Mouse (Mus musculus): ENCODE measurements around the gene Sult1d1. TPM values are rescaled to one million over a fixed set of nuclear protein-coding genes. Genes with fewer than 3 reads are reported as not detected.

The Sult1d1 gene
- polyA plus RNA-seq (2014; fragmentation: Nextera tagmentation; extraction: Ambion mirVana): not detected in 2 replicates

DNA sequence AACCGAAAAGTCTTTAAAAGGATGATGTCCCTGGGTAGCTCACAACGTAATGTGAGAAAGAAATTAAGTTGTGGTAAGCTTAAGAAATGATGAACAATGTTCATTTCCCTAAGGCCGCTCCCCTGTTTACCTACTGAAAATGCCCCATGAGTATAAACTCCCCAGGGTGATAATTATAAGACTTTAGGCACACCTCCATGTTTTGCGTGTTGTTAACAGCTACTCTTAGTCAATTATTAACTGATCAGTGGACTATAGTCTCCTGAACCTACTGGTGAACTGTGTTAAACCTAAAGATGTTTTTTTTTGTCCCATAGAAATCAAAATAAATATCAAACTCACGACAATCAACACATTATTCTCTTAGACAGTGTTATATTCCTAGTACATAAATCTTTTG, at the start of gene Sult1d1:
Gene Sult1d1 (minus strand): TSS at position 183 of the 400 bp plus-strand sequence.
- Histone ChIP-seq H3K36me3 (ENCODE audit: control insufficient read depth, insufficient read depth, low read length) (no peaks in the 10 kb centered on the region), H3K9me3 (ENCODE audit: control insufficient read depth, low read length) (no peaks in the 10 kb centered on the region), H3K27me3 (ENCODE audit: control insufficient read depth, insufficient read depth, low read length) (no peaks in the 10 kb centered on the region), H3K4me2 (ENCODE audit: low read length) (no peak within 1 kb of the TSS), H3K4me1 (ENCODE audit: control insufficient read depth, insufficient read depth, low read length) (no peaks in the 10 kb centered on the region), H3K9ac (replicated peaks; ENCODE audit: low read length) (no peak within 1 kb of the TSS), H3K27ac (replicated peaks; ENCODE audit: low read depth, low read length) (no peak within 1 kb of the TSS), H3K4me3 (replicated peaks; ENCODE audit: low read depth, low read length) (no peak within 1 kb of the TSS)
- DNase-seq (no peak), ATAC-seq (ENCODE audit: low FRiP score, low TSS enrichment) (no peak)
- 85% methylated on average over 5 of the region's 5 CpGs for WGBS

DNA sequence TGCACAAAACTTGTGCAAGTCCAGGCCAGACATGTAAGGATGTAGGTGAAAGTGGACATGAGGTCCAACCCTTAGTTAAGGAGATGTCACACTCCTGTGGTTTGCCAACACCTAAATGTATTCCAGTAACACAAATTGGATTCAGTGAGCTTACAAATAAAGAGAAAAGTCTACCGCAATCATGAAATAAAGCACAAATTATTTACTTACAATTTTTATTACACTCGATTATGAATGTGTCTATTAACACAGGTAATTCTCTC, 46.2 kb upstream of the Sult1d1 start:
- no peaks in the 10 kb centered on the region for H3K27me3 ChIP-seq (ENCODE audit: control insufficient read depth, insufficient read depth, low read length)
- H3K36me3 ChIP-seq (ENCODE audit: control insufficient read depth, insufficient read depth, low read length): no peaks in the 10 kb centered on the region
- no peaks in the 10 kb centered on the region for H3K9me3 ChIP-seq (ENCODE audit: control insufficient read depth, low read length)
- no peak overlapping the region for H3K4me3 ChIP-seq (replicated peaks; ENCODE audit: low read depth, low read length)
- H3K27ac ChIP-seq (replicated peaks; ENCODE audit: low read depth, low read length): no peak overlapping the region
- H3K4me2 ChIP-seq (ENCODE audit: low read length): no peak overlapping the region
- no peaks in the 10 kb centered on the region for H3K4me1 ChIP-seq (ENCODE audit: control insufficient read depth, insufficient read depth, low read length)
- ATAC-seq (ENCODE audit: low FRiP score, low TSS enrichment) (no peak), DNase-seq (no peak)
- 90% methylated on average over 2 of the region's 2 CpGs for WGBS
- H3K9ac ChIP-seq (replicated peaks; ENCODE audit: low read length): no peak overlapping the region

- DNase-seq: no peak
Measured at GRCm38 (mm10) chr5:87614364-87615127, 45.7 kb upstream of the Sult1d1 start.

DNA sequence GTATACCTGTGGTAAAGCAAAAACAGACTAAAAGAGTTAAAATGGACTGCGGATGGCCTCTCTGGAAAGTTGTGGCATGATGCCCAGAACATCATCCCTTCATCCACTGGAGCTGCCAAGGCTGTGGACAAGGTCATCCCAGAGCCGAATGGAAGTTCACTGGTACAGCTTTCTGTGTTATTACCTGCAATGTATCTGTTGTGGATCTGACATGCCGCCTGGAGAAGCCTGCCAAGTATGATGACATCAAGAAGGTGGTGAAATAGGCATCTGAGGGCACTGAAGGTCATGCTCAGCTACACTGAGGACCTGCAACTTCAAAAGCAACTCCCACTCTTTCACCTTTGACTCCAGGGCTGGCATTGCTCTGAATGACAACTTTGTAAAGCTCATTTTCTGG, 32.2 kb upstream of the Sult1d1 start:
- H3K36me3 ChIP-seq (ENCODE audit: control insufficient read depth, insufficient read depth, low read length): no peaks in the 10 kb centered on the region
- H3K27me3 ChIP-seq (ENCODE audit: control insufficient read depth, insufficient read depth, low read length): no peaks in the 10 kb centered on the region
- H3K4me1 ChIP-seq (ENCODE audit: control insufficient read depth, insufficient read depth, low read length): no peaks in the 10 kb centered on the region
- H3K9ac ChIP-seq (replicated peaks; ENCODE audit: low read length): no peak overlapping the region
- WGBS: 89% methylated on average over 3 of the region's 3 CpGs
- H3K27ac ChIP-seq (replicated peaks; ENCODE audit: low read depth, low read length): no peak overlapping the region
- no peak for ATAC-seq (ENCODE audit: low FRiP score, low TSS enrichment)
- DNase-seq: no peak
- H3K9me3 ChIP-seq (ENCODE audit: control insufficient read depth, low read length): no peaks in the 10 kb centered on the region
- no peak overlapping the region for H3K4me3 ChIP-seq (replicated peaks; ENCODE audit: low read depth, low read length)
- H3K4me2 ChIP-seq (ENCODE audit: low read length): no peak overlapping the region

More at GRCm38 (mm10) chr5:87614364-87615127, 45.7 kb upstream of the Sult1d1 start:
- no peak for ATAC-seq (ENCODE audit: low FRiP score, low TSS enrichment)
- Histone ChIP-seq H3K27ac (replicated peaks; ENCODE audit: low read depth, low read length) (no peak overlapping the region), H3K27me3 (ENCODE audit: control insufficient read depth, insufficient read depth, low read length) (no peaks in the 10 kb centered on the region), H3K9ac (replicated peaks; ENCODE audit: low read length) (no peak overlapping the region), H3K4me2 (ENCODE audit: low read length) (no peak overlapping the region), H3K4me1 (ENCODE audit: control insufficient read depth, insufficient read depth, low read length) (no peaks in the 10 kb centered on the region), H3K4me3 (replicated peaks; ENCODE audit: low read depth, low read length) (no peak overlapping the region), H3K36me3 (ENCODE audit: control insufficient read depth, insufficient read depth, low read length) (no peaks in the 10 kb centered on the region), H3K9me3 (ENCODE audit: control insufficient read depth, low read length) (no peaks in the 10 kb centered on the region)

GRCm38 (mm10) chr5:87597891-87598290, 29.1 kb upstream of the Sult1d1 start:
- Histone ChIP-seq H3K27ac (replicated peaks; ENCODE audit: low read depth, low read length) (no peak overlapping the region), H3K4me2 (ENCODE audit: low read length) (no peak overlapping the region), H3K9ac (replicated peaks; ENCODE audit: low read length) (no peak overlapping the region), H3K4me1 (ENCODE audit: control insufficient read depth, insufficient read depth, low read length) (no peaks in the 10 kb centered on the region), H3K36me3 (ENCODE audit: control insufficient read depth, insufficient read depth, low read length) (no peaks in the 10 kb centered on the region), H3K4me3 (replicated peaks; ENCODE audit: low read depth, low read length) (no peak overlapping the region), H3K9me3 (ENCODE audit: control insufficient read depth, low read length) (no peaks in the 10 kb centered on the region), H3K27me3 (ENCODE audit: control insufficient read depth, insufficient read depth, low read length) (no peaks in the 10 kb centered on the region)
- DNase-seq (no peak), ATAC-seq (ENCODE audit: low FRiP score, low TSS enrichment) (no peak)
- WGBS: 80% methylated on average over 2 of the region's 2 CpGs

DNA sequence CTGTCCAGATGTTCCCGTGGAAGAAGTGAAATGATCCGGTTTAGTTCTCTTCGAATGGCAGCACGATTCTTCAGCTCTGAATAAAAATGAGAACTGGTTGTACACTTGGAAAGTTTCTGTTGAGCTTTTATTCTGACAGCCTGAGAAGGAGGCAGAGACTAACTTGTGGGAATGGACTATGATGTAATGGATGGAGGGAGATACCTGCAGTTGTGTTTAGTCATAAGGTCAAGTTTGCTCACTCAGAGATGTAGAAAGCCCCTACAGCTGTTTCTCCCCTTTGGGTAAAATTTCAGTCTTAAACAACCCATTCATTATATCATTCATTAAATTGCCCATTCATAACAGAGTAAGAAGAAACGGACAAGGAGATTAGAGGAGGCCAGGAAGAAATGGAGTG, 22.7 kb upstream of the Sult1d1 start, which contains the start of gene Sult1e1:
Gene Sult1e1 (minus strand): TSS at position 101 of the 400 bp plus-strand sequence.
- 80% methylated on average over 5 of the region's 5 CpGs for WGBS
- H3K36me3 ChIP-seq (ENCODE audit: control insufficient read depth, insufficient read depth, low read length): no peaks in the 10 kb centered on the region

GRCm38 (mm10) chr5:87589916-87590315, 21.1 kb upstream of the Sult1d1 start:
- Histone ChIP-seq H3K27me3 (ENCODE audit: control insufficient read depth, insufficient read depth, low read length) (no peaks in the 10 kb centered on the region), H3K9me3 (ENCODE audit: control insufficient read depth, low read length) (no peaks in the 10 kb centered on the region), H3K4me1 (ENCODE audit: control insufficient read depth, insufficient read depth, low read length) (no peaks in the 10 kb centered on the region), H3K36me3 (ENCODE audit: control insufficient read depth, insufficient read depth, low read length) (no peaks in the 10 kb centered on the region), H3K27ac (replicated peaks; ENCODE audit: low read depth, low read length) (no peak overlapping the region), H3K9ac (replicated peaks; ENCODE audit: low read length) (no peak overlapping the region), H3K4me3 (replicated peaks; ENCODE audit: low read depth, low read length) (no peak overlapping the region), H3K4me2 (ENCODE audit: low read length) (no peak overlapping the region)
- 96% methylated on average over 2 of the region's 2 CpGs for WGBS
- no peak for ATAC-seq (ENCODE audit: low FRiP score, low TSS enrichment)
- DNase-seq: no peak

More for the DNA sequence above, 22.7 kb upstream of the Sult1d1 start, which contains the start of gene Sult1e1:
- no peaks in the 10 kb centered on the region for H3K27me3 ChIP-seq (ENCODE audit: control insufficient read depth, insufficient read depth, low read length)
- ATAC-seq (ENCODE audit: low FRiP score, low TSS enrichment) (no peak), DNase-seq (no peak)
- H3K4me3 ChIP-seq (replicated peaks; ENCODE audit: low read depth, low read length): no peak within 1 kb of the TSS
- no peaks in the 10 kb centered on the region for H3K9me3 ChIP-seq (ENCODE audit: control insufficient read depth, low read length)
- no peaks in the 10 kb centered on the region for H3K4me1 ChIP-seq (ENCODE audit: control insufficient read depth, insufficient read depth, low read length)
- no peak within 1 kb of the TSS for H3K9ac ChIP-seq (replicated peaks; ENCODE audit: low read length)
- H3K4me2 ChIP-seq (ENCODE audit: low read length): no peak within 1 kb of the TSS
- no peak within 1 kb of the TSS for H3K27ac ChIP-seq (replicated peaks; ENCODE audit: low read depth, low read length)

DNA sequence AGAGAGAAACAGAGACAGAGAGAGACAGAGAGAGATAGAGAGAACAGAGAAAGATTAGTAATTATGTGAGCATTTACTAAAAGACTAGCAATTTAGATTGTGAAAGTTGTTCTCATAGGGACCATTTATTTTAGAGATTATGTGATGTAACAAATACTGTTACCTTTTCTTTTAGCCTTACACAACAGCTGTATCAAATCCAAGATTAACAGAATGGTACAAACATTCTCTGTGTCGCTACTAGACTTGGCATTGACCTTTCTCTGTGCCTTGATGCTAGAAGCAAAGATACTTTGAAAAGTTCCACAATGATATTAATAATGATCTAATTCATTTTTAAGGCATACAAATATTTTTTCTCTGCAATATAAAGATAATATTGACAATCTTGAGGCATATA, 11.6 kb upstream of the Sult1d1 start:
- no peak overlapping the region for H3K4me2 ChIP-seq (ENCODE audit: low read length)
- no peaks in the 10 kb centered on the region for H3K4me1 ChIP-seq (ENCODE audit: control insufficient read depth, insufficient read depth, low read length)
- DNase-seq (no peak), ATAC-seq (ENCODE audit: low FRiP score, low TSS enrichment) (no peak)
- WGBS: 91% methylated on average over 1 of the region's 1 CpGs
- H3K27ac ChIP-seq (replicated peaks; ENCODE audit: low read depth, low read length): no peak overlapping the region
- H3K27me3 ChIP-seq (ENCODE audit: control insufficient read depth, insufficient read depth, low read length): no peaks in the 10 kb centered on the region
- no peak overlapping the region for H3K4me3 ChIP-seq (replicated peaks; ENCODE audit: low read depth, low read length)
- no peaks in the 10 kb centered on the region for H3K9me3 ChIP-seq (ENCODE audit: control insufficient read depth, low read length)
- H3K9ac ChIP-seq (replicated peaks; ENCODE audit: low read length): no peak overlapping the region
- no peaks in the 10 kb centered on the region for H3K36me3 ChIP-seq (ENCODE audit: control insufficient read depth, insufficient read depth, low read length)

GRCm38 (mm10) chr5:87574174-87574573, 5.3 kb upstream of the Sult1d1 start:
- no peak overlapping the region for H3K4me2 ChIP-seq (ENCODE audit: low read length)
- H3K9ac ChIP-seq (replicated peaks; ENCODE audit: low read length): no peak overlapping the region
- H3K4me1 ChIP-seq (ENCODE audit: control insufficient read depth, insufficient read depth, low read length): no peaks in the 10 kb centered on the region
- ATAC-seq (ENCODE audit: low FRiP score, low TSS enrichment): no peak
- H3K9me3 ChIP-seq (ENCODE audit: control insufficient read depth, low read length): no peaks in the 10 kb centered on the region
- no peak overlapping the region for H3K4me3 ChIP-seq (replicated peaks; ENCODE audit: low read depth, low read length)
- no peak overlapping the region for H3K27ac ChIP-seq (replicated peaks; ENCODE audit: low read depth, low read length)
- no peaks in the 10 kb centered on the region for H3K36me3 ChIP-seq (ENCODE audit: control insufficient read depth, insufficient read depth, low read length)
- WGBS: 73% methylated on average over 1 of the region's 1 CpGs
- no peak for DNase-seq
- no peaks in the 10 kb centered on the region for H3K27me3 ChIP-seq (ENCODE audit: control insufficient read depth, insufficient read depth, low read length)
